Mouse (Mus musculus) megakaryocyte, embryonic 14.5 days (primary cell): ENCODE results near the gene Grasp. TPM values are rescaled to one million over a fixed set of nuclear protein-coding genes. Genes with fewer than 3 reads are reported as not detected.

Experiments used
- H3K27me3 ChIP-seq: replicated peaks from 2 replicates; pipeline ENCODE3; 2012; ENCODE audit warnings: inconsistent platforms
- H3K36me3 ChIP-seq: replicated peaks from 2 replicates; pipeline ENCODE3; 2012; ENCODE audit warnings: low read length, inconsistent platforms, mixed read lengths
- H3K4me1 ChIP-seq: 2 replicates; pipeline ENCODE4 v1.6.1; 2012; ENCODE audit warnings: inconsistent platforms
- H3K4me3 ChIP-seq: replicated peaks from 2 replicates; pipeline ENCODE3; 2012; ENCODE audit warnings: moderate library complexity, mild to moderate bottlenecking, inconsistent platforms
- H3K9me3 ChIP-seq: 2 replicates; pipeline ENCODE4 v1.6.1; 2012; ENCODE audit warnings: inconsistent platforms
- FLI1 ChIP-seq: IDR thresholded peaks from 2 replicates; pipeline ENCODE4 v1.6.1; 2012; ENCODE audit warnings: low read length, inconsistent platforms, mixed read lengths
- GATA1 ChIP-seq: IDR thresholded peaks from 3 replicates; pipeline ENCODE4 v1.6.1; 2012; ENCODE audit warnings: mixed read lengths, low read length, inconsistent platforms, borderline replicate concordance
- polyA plus RNA-seq: library from polyadenylated mRNA; stranded (reverse); fragments of >175 nt; gene quantifications from 2 replicates; pipeline ENCODE4 v1.2.3, GENCODE M21; 2012; ENCODE audit warnings: low replicate concordance; ENCODE audit not compliant: insufficient read depth

Grasp gene
- polyA plus RNA-seq, 1 experiment: 0.47 TPM

DNA sequence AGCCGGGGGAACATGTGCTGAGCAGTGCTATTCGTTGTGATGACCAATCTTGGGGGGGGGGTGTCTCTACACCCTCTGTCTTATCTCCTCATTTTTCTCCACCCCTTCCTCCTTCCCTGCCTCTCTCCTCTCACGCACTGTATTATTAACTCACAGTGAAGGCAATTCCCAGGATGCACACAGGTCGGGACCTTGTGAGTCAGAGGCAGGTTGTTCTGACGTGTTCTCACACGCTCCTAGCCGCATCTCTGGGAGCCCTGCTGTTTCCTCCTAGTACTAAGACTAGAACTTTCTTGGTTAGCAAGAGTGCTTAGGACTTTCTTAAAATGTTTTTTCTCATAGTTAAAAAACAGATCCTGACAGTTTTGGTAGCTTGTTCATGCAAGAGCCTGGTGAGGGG lies 19.2 kb upstream of the Grasp start:
- peaks cover 4% of the 10 kb centered on the region; the same call in 1 of the 2 replicates for H3K4me1 ChIP-seq
- H3K27me3 ChIP-seq: no peaks in the 10 kb centered on the region
- H3K4me3 ChIP-seq: no peak overlapping the region
- H3K36me3 ChIP-seq: peaks cover 97% of the 10 kb centered on the region
- peaks cover 6% of the 10 kb centered on the region for H3K9me3 ChIP-seq
- TF ChIP-seq GATA1 (no peak), FLI1 (no peak)

GRCm38 (mm10) chr15:101210228-101210627 lies 13.8 kb upstream of the Grasp start:
- peaks cover 4% of the 10 kb centered on the region; the same call in 1 of the 2 replicates for H3K4me1 ChIP-seq
- TF ChIP-seq FLI1 (no peak), GATA1 (no peak)
- H3K9me3 ChIP-seq: no peaks in the 10 kb centered on the region
- no peaks in the 10 kb centered on the region for H3K27me3 ChIP-seq
- H3K4me3 ChIP-seq: no peak overlapping the region
- peaks cover 94% of the 10 kb centered on the region for H3K36me3 ChIP-seq

- H3K36me3 ChIP-seq: peaks cover 88% of the 10 kb centered on the region
- H3K27me3 ChIP-seq: no peaks in the 10 kb centered on the region
- TF ChIP-seq FLI1 (no peak), GATA1 (no peak)
- H3K4me3 ChIP-seq: no peak overlapping the region
- H3K9me3 ChIP-seq: no peaks in the 10 kb centered on the region
- H3K4me1 ChIP-seq: peaks cover 4% of the 10 kb centered on the region; the same call in 1 of the 2 replicates
These were observed 12.9 kb upstream of the Grasp start for GRCm38 (mm10) chr15:101210998-101211613.

DNA sequence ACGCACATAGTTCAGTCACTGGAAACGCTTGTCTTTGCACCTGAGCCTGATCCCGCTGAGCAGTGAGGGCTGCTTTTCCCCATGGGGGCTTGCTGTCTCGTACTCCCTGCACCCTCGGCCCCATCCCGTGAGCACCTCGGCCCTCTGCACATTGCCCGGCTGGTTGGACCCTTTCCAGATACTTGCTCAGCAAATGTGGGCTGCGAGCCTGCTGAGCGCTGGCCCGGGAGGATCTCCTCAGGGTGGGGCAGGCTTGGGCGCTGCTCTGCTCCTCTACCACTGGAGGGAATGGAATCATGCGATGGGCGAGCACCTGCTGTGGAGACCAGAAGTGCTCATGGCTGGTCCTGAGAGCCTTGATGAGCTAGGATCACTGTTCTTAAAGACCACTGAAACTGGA lies 11.6 kb upstream of the Grasp start:
- no peaks in the 10 kb centered on the region for H3K9me3 ChIP-seq

DNA sequence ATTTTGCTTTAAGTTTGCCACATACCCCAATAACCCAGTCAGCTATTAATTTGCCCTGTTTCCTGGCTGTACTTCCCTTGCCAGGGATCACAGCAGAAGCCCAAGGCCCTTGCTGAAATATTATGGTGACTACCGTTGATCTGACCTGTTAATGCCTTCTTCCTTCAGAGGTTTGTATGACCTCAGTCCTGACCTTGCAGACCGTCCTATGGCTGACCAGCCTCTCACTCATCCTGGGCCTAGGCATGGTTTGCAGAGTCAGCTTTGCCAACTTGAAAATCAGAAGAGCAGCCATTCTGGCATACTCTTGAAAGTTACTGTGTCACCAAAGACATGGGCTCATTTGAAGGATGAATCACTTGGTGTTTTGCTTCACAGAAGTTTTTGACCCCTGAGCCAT lies 8.9 kb upstream of the Grasp start:
- H3K4me1 ChIP-seq: peaks cover 9% of the 10 kb centered on the region; the same call in 1 of the 2 replicates
- peaks cover 4% of the 10 kb centered on the region for H3K27me3 ChIP-seq
- TF ChIP-seq GATA1 (no peak), FLI1 (no peak)
- no peaks in the 10 kb centered on the region for H3K9me3 ChIP-seq
- H3K4me3 ChIP-seq: no peak overlapping the region
- peaks cover 48% of the 10 kb centered on the region for H3K36me3 ChIP-seq

More for the DNA sequence above, 11.6 kb upstream of the Grasp start:
- Histone ChIP-seq H3K4me1 (peaks cover 10% of the 10 kb centered on the region; the same call in 1 of the 2 replicates), H3K4me3 (no peak overlapping the region), H3K27me3 (no peaks in the 10 kb centered on the region), H3K36me3 (peaks cover 75% of the 10 kb centered on the region)
- TF ChIP-seq GATA1: no peak
- no peak for TF ChIP-seq FLI1

DNA sequence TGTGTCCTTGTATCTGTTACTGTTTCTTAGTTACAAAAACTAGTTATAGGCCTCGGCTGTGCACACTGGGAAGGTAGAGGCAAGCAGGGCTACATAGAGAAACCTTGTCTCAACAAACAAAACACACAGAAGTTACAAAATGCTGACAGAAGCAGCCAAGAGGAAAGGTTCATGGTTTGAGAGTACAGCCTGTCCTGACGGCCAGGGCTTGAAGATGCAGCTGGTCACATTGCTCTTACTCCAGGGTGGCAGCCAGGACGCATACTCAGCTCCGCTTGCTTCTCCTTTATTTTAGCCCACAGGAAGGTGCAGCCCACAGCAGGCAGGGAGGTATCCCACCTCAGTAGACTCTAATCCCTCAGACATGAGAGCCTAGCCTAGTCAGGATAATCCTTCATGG lies 8.0 kb upstream of the Grasp start:
- H3K4me1 ChIP-seq: peaks cover 14% of the 10 kb centered on the region; the same call in 1 of the 2 replicates
- peaks cover 12% of the 10 kb centered on the region for H3K27me3 ChIP-seq
- no peak for TF ChIP-seq GATA1
- no peak for TF ChIP-seq FLI1

GRCm38 (mm10) chr15:101220905-101221297 lies 3.1 kb upstream of the Grasp start:
- Histone ChIP-seq H3K4me3 (no peak overlapping the region), H3K36me3 (no peaks in the 10 kb centered on the region), H3K27me3 (peaks cover 54% of the 10 kb centered on the region), H3K4me1 (peaks cover 55% of the 10 kb centered on the region), H3K9me3 (no peaks in the 10 kb centered on the region)
- TF ChIP-seq FLI1: no peak
- no peak for TF ChIP-seq GATA1

More for the DNA sequence above, 8.0 kb upstream of the Grasp start:
- H3K9me3 ChIP-seq: no peaks in the 10 kb centered on the region
- peaks cover 39% of the 10 kb centered on the region for H3K36me3 ChIP-seq
- no peak overlapping the region for H3K4me3 ChIP-seq

DNA sequence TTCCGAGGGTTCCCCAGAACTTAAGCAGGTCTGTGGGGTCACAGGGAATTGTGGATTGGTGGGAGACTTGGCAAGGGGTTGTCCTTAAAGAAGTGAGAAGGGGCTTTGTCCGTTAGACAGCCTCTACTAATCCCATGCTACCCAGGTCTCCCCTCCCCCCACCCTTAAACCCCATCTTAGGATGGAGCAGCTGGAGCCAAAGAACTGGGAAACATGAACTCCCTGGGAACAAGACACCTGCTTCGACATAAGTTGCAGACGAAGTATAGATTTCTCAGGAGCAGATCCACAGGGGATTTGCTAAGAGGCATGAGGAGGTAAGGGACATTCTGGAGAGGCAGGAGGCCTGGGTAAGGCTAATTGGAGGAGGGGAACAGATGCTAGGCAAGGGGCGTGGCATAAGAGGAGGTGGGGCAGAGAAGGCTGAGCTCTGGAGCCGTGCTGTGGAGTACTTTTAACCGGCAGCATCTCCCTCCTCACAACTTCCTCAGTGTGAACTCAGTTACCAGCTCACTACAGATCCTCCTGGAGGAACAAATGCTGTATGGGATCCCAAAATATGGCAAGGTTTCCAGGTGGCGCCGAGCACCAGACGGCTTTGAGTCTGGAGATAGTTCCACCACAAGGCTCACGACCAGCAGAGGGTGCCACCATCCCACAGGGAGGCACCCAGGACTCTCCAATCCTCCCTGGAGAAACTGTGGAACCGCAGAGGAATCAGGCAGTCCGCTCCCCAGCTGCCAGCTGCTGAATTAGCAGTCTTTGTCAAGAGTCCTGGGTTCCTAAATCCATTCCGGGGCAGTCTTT lies 2.5 kb upstream of the Grasp start:
- Histone ChIP-seq H3K36me3 (no peaks in the 10 kb centered on the region), H3K27me3 (peaks cover 58% of the 10 kb centered on the region), H3K9me3 (no peaks in the 10 kb centered on the region), H3K4me3 (peak overlapping the region; percentile 84), H3K4me1 (peaks cover 55% of the 10 kb centered on the region)
- TF ChIP-seq FLI1: no peak
- TF ChIP-seq GATA1: no peak

DNA sequence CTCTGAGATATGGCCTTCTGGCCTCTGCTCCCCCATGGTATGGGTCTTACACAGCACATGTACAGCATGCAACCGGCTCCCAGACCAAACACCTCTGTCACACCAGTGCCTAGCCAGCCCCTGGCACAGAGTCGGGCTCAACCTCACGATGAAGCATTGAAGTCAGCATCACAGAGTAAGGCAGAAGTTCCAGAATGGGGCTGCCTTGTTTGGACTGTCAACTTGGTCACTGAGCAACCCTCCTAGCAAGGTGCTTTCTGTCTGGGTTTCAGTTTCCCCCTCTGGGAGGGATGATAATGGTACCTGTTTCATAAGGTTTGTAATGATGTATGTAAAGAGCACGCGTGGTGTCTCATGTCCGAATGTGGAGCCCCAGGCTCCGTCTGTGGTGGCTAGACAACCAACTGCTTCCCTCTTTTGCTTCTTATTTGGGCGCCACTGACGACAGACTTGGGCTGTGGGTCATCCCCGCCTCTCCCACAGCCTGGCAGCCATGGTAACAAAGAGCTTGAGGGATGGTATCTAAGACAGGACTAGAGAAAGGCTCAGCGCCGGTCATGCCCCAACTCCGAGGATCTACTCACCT lies 998 bp upstream of the Grasp start:
- H3K4me3 ChIP-seq: no peak overlapping the region
- H3K4me1 ChIP-seq: peaks cover 49% of the 10 kb centered on the region
- no peak for TF ChIP-seq GATA1
- TF ChIP-seq FLI1: no peak
- H3K27me3 ChIP-seq: peaks cover 69% of the 10 kb centered on the region
- H3K9me3 ChIP-seq: no peaks in the 10 kb centered on the region
- no peaks in the 10 kb centered on the region for H3K36me3 ChIP-seq

DNA sequence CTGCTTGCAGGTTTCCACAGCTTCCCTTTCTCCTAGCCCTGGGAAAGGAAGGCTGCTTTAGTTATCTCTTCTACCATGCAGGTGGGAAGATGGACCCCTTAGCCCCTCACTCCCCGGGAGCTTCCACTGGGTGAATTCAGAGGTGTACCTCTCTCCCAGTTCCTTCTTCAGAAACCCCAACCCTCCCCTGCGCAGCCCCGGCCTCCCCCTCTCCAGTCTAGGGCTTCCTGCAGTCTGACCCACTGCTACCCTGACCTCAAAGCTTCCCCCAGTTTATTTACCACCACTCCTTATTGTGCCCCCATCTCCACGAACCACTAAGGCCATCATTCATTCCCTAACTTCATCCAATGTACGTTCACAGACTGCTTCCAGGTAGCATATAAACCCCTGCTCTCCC lies 392 bp upstream of the Grasp start:
- H3K36me3 ChIP-seq: no peaks in the 10 kb centered on the region
- H3K4me1 ChIP-seq: peaks cover 49% of the 10 kb centered on the region
- H3K4me3 ChIP-seq: peak overlapping the region; percentile 95
- TF ChIP-seq GATA1: no peak
- no peak for TF ChIP-seq FLI1
- H3K9me3 ChIP-seq: no peaks in the 10 kb centered on the region
- peaks cover 75% of the 10 kb centered on the region for H3K27me3 ChIP-seq
